ENCODE assay signal across 9 mouse cellular contexts in genomic region chr9:64779628-64780027, GRCm38 (mm10). TPM values are rescaled to one million over a fixed set of nuclear protein-coding genes. Genes with fewer than 3 reads are reported as not detected.
A peak's percentile ranks its signal among the peaks of the same experiment; 100 is the strongest.
DNase-seq lines count a peak whose midpoint lies in the region; ATAC-seq and TF ChIP-seq lines count a peak whose summit lies in the region.
"Had no signal": no experiment of that assay in that cellular context is flagged by ENCODE, and none has a peak within 500 bp of the region (broad histone marks: within the 10 kb centered on the region; RNA-seq: fewer than 3 reads in every experiment).

No protein-coding gene starts in this region.

- intact Hi-C loops in gastrocnemius, postnatal 14 days (cut with DNase I; ENCODE audit: low total_unique reads): loop anchor here (5.0 to 10.0 kb wide), 2 partner anchors 128 to 155 kb away; no protein-coding TSS in a partner anchor

- TF ChIP-seq EP300 in stomach, postnatal 0 days (optimal IDR thresholded peaks at IDR 0.05): no peak

- no peak for ATAC-seq in midbrain, embryonic 14.5 days (ENCODE audit: low FRiP score, low TSS enrichment)
- ATAC-seq in midbrain, embryonic 15.5 days (replicated peaks): no peak
- ATAC-seq in erythroid progenitor cell, adult 5-6 weeks (replicated peaks; ENCODE audit: low FRiP score, poor library complexity, severe bottlenecking): peak; percentile 81
- no peak for ATAC-seq in stomach, postnatal 0 days (ENCODE audit: low FRiP score, low TSS enrichment)

- no peaks in the 10 kb centered on the region for H3K36me3 ChIP-seq in midbrain, embryonic 14.5 days (ENCODE audit: control insufficient read depth, insufficient read depth, low read length)
- no peaks in the 10 kb centered on the region for H3K36me3 ChIP-seq in midbrain, embryonic 15.5 days (replicated peaks)
- no peaks in the 10 kb centered on the region for H3K36me3 ChIP-seq in stomach, postnatal 0 days (ENCODE audit: control insufficient read depth, insufficient read depth, low read length)
- H3K36me3 ChIP-seq: G1E had no signal

- H3K4me1 ChIP-seq in midbrain, embryonic 14.5 days (ENCODE audit: control insufficient read depth, insufficient read depth, low read length): peaks cover under 1% of the 10 kb centered on the region; the same call in 1 of the 2 replicates
- peaks cover under 1% of the 10 kb centered on the region; the same call in 1 of the 2 replicates for H3K4me1 ChIP-seq in midbrain, embryonic 15.5 days
- no peaks in the 10 kb centered on the region; the same call in 1 of the 2 replicates for H3K4me1 ChIP-seq in stomach, postnatal 0 days (replicated peaks; ENCODE audit: control insufficient read depth, insufficient read depth)

- H3K27ac ChIP-seq in midbrain, embryonic 14.5 days (replicated peaks; ENCODE audit: low read depth, low read length): no peak overlapping the region
- H3K27ac ChIP-seq in midbrain, embryonic 15.5 days: no peak overlapping the region
- no peak overlapping the region for H3K27ac ChIP-seq in stomach, postnatal 0 days (replicated peaks)

- WGBS in midbrain, embryonic 14.5 days: 46% methylated on average over 7 of the region's 7 CpGs
- 42% methylated on average over 7 of the region's 7 CpGs for WGBS in midbrain, embryonic 15.5 days
- WGBS in stomach, postnatal 0 days: 42% methylated on average over 7 of the region's 7 CpGs

- H3K27me3 ChIP-seq in midbrain, embryonic 14.5 days (ENCODE audit: control insufficient read depth, insufficient read depth, low read length): no peaks in the 10 kb centered on the region
- no peaks in the 10 kb centered on the region for H3K27me3 ChIP-seq in midbrain, embryonic 15.5 days (replicated peaks)
- H3K27me3 ChIP-seq in stomach, postnatal 0 days (ENCODE audit: control insufficient read depth, insufficient read depth, low read length): no peaks in the 10 kb centered on the region

- TF ChIP-seq CTCF in stomach, postnatal 0 days (IDR thresholded peaks at IDR 0.05; ENCODE audit: low read depth): peak; percentile 76

- H3K4me3 ChIP-seq in midbrain, embryonic 14.5 days (replicated peaks; ENCODE audit: low read depth, low read length): no peak overlapping the region
- H3K4me3 ChIP-seq in midbrain, embryonic 15.5 days: no peak overlapping the region
- no peak overlapping the region for H3K4me3 ChIP-seq in stomach, postnatal 0 days (ENCODE audit: low read depth, low read length)

- no peak overlapping the region for H3K4me2 ChIP-seq in midbrain, embryonic 14.5 days (ENCODE audit: low read length)
- H3K4me2 ChIP-seq in midbrain, embryonic 15.5 days: no peak overlapping the region
- no peak overlapping the region for H3K4me2 ChIP-seq in stomach, postnatal 0 days (replicated peaks; ENCODE audit: low read depth)

- H3K9me3 ChIP-seq in midbrain, embryonic 14.5 days (ENCODE audit: control insufficient read depth, low read length): no peaks in the 10 kb centered on the region
- no peaks in the 10 kb centered on the region for H3K9me3 ChIP-seq in midbrain, embryonic 15.5 days
- H3K9me3 ChIP-seq in stomach, postnatal 0 days (ENCODE audit: control insufficient read depth, low read length): no peaks in the 10 kb centered on the region
- H3K9me3 ChIP-seq: G1E had no signal

- DNase-seq in gastrocnemius, adult 18-20 months (ENCODE audit: low spot score): peak; percentile 30
- no peak for DNase-seq in gastrocnemius, postnatal 14 days
- peak; percentile 83 for DNase-seq in midbrain, embryonic 14.5 days
- DNase-seq in stomach, postnatal 0 days (ENCODE audit: low spot score): no peak
- DNase-seq in testis, postnatal 10 days (ENCODE audit: low spot score): no peak
- DNase-seq in ovary, postnatal 14 days (ENCODE audit: low spot score): no peak

- no peak overlapping the region for H3K9ac ChIP-seq in midbrain, embryonic 14.5 days (replicated peaks; ENCODE audit: low read length)
- no peak overlapping the region for H3K9ac ChIP-seq in midbrain, embryonic 15.5 days
- no peak overlapping the region for H3K9ac ChIP-seq in stomach, postnatal 0 days (ENCODE audit: low read length)

RNA-seq across cellular contexts. Expression of gene Dennd4a, which starts 31.5 kb away (rescaled TPM):
- 1 to 10 TPM; 1.6 to 2.5 TPM for total RNA-seq in gastrocnemius, adult 18-20 months (2021)
- total RNA-seq in gastrocnemius, postnatal 14 days (2021): 1 to 10 TPM; 5.0 to 6.4 TPM
- polyA plus RNA-seq in midbrain, embryonic 14.5 days (2014; fragmentation: Nextera tagmentation; extraction: Ambion mirVana): 12.8 and 14.1 TPM in 2 replicates
- polyA plus RNA-seq in midbrain, embryonic 15.5 days (2015; fragmentation: Nextera tagmentation; extraction: Ambion mirVana): 10.9 and 12.0 TPM in 2 replicates
- total RNA-seq in erythroid progenitor cell, adult 5-6 weeks (2015; ENCODE audit: low replicate concordance): 516 and 530 TPM in 2 replicates
- 444 and 512 TPM in 2 replicates for total RNA-seq in erythroid progenitor cell, adult 5-6 weeks (2017; ENCODE audit: low replicate concordance)
- polyA plus RNA-seq in stomach, postnatal 0 days (2015; fragmentation: Nextera tagmentation; extraction: Ambion mirVana): 2.9 and 4.0 TPM in 2 replicates

RNA-seq across cellular contexts. Expression of gene Rab11a, which starts 42.1 kb away (rescaled TPM):
- 10 to 100 TPM; 93.9 to 96.6 TPM for total RNA-seq in gastrocnemius, adult 18-20 months (2021)
- total RNA-seq in gastrocnemius, postnatal 14 days (2021): 100 to 1,000 TPM; 116 to 134 TPM
- 446 and 467 TPM in 2 replicates for polyA plus RNA-seq in midbrain, embryonic 14.5 days (2014; fragmentation: Nextera tagmentation; extraction: Ambion mirVana)
- polyA plus RNA-seq in midbrain, embryonic 15.5 days (2015; fragmentation: Nextera tagmentation; extraction: Ambion mirVana): 401 and 402 TPM in 2 replicates
- 127 and 143 TPM in 2 replicates for total RNA-seq in erythroid progenitor cell, adult 5-6 weeks (2015; ENCODE audit: low replicate concordance)
- total RNA-seq in erythroid progenitor cell, adult 5-6 weeks (2017; ENCODE audit: low replicate concordance): 68.2 and 92.5 TPM in 2 replicates
- polyA plus RNA-seq in stomach, postnatal 0 days (2015; fragmentation: Nextera tagmentation; extraction: Ambion mirVana): 1,191 and 1,262 TPM in 2 replicates

Comparison
In these comparisons a context has a peak if more than half of its experiments do, and no peak if none do; other contexts are left out.
1. DNase-seq: peak in gastrocnemius, adult 18-20 months (single experiment) and midbrain, embryonic 14.5 days (single experiment); none in gastrocnemius, postnatal 14 days (single experiment), stomach, postnatal 0 days (single experiment), testis, postnatal 10 days (single experiment) and ovary, postnatal 14 days (single experiment).
2. RNA of gene Dennd4a, which starts 31.5 kb away (total RNA-seq): 444 to 530 TPM in erythroid progenitor cell, adult 5-6 weeks; 5.0 to 6.4 TPM in gastrocnemius, postnatal 14 days and 1.6 to 2.5 TPM in gastrocnemius, adult 18-20 months; every median in the first group is over 10 times any median in the second.